Mouse (Mus musculus) liver, adult (tissue): Measurements from ENCODE around the gene Lingo2.

Experiments used
- GATA4 ChIP-seq: IDR thresholded peaks from 2 replicates; pipeline ENCODE4 v1.6.1; 2014; ENCODE audit warnings: mild to moderate bottlenecking, low read length; ENCODE audit not compliant: insufficient replicate concordance

Lingo2 gene

GRCm38 (mm10) chr4:36325603-36326002 lies 625.9 kb downstream of the Lingo2 start:
- TF ChIP-seq GATA4: no peak

GRCm38 (mm10) chr4:36313067-36313466 lies 638.5 kb downstream of the Lingo2 start:
- no peak for TF ChIP-seq GATA4

GRCm38 (mm10) chr4:36311431-36311830 lies 640.1 kb downstream of the Lingo2 start:
- no peak for TF ChIP-seq GATA4

- TF ChIP-seq GATA4: no peak
These were observed 646.3 kb downstream of the Lingo2 start for GRCm38 (mm10) chr4:36305228-36305627.

- TF ChIP-seq GATA4: no peak
These were observed 661.9 kb downstream of the Lingo2 start for GRCm38 (mm10) chr4:36289701-36290053.

- no peak for TF ChIP-seq GATA4
These were observed 662.5 kb downstream of the Lingo2 start for GRCm38 (mm10) chr4:36288813-36289700.

GRCm38 (mm10) chr4:36262436-36263169 lies 688.9 kb downstream of the Lingo2 start:
- no peak for TF ChIP-seq GATA4

- no peak for TF ChIP-seq GATA4
These were observed 765.2 kb downstream of the Lingo2 start for GRCm38 (mm10) chr4:36186231-36186922.

GRCm38 (mm10) chr4:36183643-36184042 lies 767.9 kb downstream of the Lingo2 start:
- TF ChIP-seq GATA4: no peak

GRCm38 (mm10) chr4:36170099-36170498 lies 781.4 kb downstream of the Lingo2 start:
- no peak for TF ChIP-seq GATA4

- TF ChIP-seq GATA4: no peak
These were observed 820.2 kb downstream of the Lingo2 start for GRCm38 (mm10) chr4:36131341-36131740.

GRCm38 (mm10) chr4:36095482-36095881 lies 856.1 kb downstream of the Lingo2 start:
- no peak for TF ChIP-seq GATA4

- no peak for TF ChIP-seq GATA4
These were observed 870.3 kb downstream of the Lingo2 start for GRCm38 (mm10) chr4:36081095-36081852.

- TF ChIP-seq GATA4: no peak
These were observed 872.5 kb downstream of the Lingo2 start for GRCm38 (mm10) chr4:36078910-36079525.
